Mouse (Mus musculus) kidney, postnatal 14 days (tissue): ENCODE data around the gene Gm20388.

ENCODE experiments used
- DNase-seq: peaks from one replicate; pipeline ENCODE4 v3.0.0; 2022; ENCODE audit warnings: mixed read lengths

The Gm20388 gene

DNA sequence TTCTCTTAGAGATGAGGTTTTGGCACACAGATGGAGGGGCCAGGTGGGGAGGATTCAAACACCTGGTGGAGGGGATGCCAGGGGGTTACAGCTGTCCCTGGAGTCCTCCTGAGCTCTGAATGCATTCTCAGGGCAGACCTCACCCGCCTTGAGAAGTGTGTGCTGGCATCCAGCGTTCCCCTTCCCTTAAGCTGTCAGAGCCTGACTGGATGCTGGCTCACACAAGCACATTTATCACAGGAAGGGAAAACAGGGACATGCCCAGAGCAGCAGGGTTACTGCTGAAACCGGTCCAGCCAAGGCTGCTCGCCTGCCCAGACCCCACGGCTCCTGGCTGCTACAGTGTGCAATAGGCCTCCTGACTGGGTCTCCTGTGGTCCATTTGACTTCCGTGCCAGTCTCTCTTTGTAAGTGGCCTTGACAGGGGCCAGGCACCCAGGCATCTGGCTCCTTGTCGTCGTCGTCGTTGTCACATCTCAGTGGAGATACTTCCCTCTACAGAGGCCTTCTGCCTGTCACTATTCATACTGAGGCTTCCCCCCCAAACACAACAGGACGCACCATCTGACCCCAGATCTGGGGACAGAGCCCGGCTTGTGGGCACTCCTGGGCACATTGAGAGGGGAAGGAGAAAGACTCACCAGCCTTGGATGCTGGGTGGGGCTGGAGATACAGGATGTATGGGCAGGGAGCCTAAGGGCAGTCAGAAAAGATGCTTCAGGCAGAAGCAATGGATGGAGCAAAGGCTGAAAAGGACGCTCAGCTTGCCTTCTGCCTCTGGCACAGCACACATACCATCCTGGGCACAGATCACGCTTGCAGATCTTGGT lies 2810.4 kb downstream of the Gm20388 start:
- no peak for DNase-seq

DNA sequence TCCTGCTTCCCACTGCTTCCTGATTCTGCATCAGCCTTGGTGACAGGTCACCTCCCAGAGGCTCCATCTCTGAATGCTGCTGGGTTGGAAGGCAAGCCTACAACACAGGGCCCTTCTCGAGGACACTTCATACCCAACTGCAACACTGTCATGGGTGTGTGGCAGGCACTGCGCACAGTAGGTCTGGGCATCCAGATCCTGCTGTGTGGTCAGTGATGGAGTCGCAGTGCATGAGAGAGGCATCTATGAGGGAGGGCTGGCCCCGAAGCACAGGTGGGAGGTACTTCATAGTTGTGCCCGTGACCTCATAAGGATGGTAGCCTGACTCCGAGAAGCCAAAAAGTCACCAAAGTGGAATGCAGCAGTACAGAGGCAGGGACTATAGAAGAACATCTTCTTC lies 2814.5 kb downstream of the Gm20388 start:
- no peak for DNase-seq

GRCm38 (mm10) chr8:122726789-122727188 lies 2816.1 kb downstream of the Gm20388 start:
- no peak for DNase-seq

DNA sequence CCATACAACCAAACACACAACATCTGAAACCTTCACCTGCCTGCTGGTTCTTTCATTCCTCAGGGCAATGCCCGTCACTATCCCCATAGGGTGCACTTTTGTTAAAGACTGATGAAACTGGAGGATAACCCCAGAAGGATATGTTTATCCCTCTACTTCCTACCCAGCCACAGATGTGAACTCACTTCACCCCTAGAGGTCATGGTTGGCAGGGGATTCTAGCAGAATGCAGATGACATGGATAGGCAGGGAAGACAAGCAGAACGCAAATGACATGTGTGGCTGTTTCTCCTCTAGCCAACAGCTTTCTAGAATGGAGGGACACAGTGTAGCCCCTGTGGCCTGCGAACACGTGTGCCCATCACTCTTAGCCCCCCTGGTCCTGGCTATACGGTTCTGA lies 2816.8 kb downstream of the Gm20388 start:
- no peak for DNase-seq

DNA sequence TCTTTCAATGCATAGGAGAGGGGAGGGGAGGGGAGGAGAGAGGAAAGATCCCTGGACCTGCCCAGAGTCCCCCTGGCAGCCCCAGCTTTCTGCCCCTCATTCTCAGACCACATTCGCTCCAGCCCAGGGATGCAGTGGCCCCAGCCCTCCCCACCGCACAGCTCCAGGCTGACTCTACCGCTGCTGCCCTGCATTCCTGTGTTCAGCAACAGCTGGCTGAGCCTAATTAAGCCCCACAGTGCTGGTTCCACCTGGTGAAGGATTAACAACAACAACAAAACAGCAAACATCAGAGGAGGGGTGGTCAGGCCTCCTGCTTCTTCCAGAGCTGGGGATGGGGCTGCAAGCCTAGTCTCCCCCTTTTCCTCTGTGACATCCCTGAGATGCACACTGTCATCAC lies 2818.0 kb downstream of the Gm20388 start:
- no peak for DNase-seq

GRCm38 (mm10) chr8:122735110-122735509 lies 2824.5 kb downstream of the Gm20388 start:
- no peak for DNase-seq

GRCm38 (mm10) chr8:122735542-122736473 lies 2825.2 kb downstream of the Gm20388 start:
- no peak for DNase-seq

DNA sequence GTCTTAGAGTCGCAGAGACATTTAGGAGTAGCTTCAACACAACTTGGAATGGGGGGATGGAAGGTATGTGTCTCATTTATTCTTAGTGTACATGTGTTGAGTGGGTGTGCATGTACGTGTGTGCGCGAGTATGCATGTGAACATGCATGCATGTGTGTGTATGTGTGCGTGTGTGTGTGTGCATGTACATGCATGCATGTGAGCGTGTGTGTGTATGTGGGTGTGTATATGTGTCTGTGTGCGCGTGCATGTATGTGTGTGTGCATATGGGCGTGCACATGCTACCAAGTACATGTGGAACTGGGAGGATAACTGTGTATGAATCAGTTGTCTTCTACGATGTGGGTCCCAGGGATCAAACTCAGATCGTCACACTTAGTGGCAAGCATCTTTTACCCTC lies 2826.0 kb downstream of the Gm20388 start:
- no peak for DNase-seq

GRCm38 (mm10) chr8:122737071-122737470 lies 2826.4 kb downstream of the Gm20388 start:
- DNase-seq = no peak

DNA sequence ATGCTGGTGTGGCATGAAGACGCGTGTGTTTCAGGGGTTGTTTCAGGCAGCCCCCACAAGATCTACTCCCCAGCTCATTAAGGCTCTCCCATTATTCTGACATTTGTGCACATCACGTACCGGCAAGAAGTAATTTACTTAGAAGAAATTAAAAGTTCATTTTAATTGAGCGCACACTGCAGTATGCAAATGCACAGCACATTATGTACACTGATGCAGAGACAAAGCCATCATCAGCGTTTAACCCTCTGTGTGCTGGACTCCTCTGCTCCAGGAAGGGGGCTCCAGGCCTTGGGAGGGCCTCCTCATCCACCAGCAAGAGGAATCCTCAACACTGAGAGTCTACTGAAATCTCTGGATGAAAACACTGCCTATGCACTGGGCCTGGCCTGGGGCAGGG lies 2827.2 kb downstream of the Gm20388 start:
- no peak for DNase-seq

- no peak for DNase-seq
These were observed 2828.6 kb downstream of the Gm20388 start for GRCm38 (mm10) chr8:122739102-122739725.

DNA sequence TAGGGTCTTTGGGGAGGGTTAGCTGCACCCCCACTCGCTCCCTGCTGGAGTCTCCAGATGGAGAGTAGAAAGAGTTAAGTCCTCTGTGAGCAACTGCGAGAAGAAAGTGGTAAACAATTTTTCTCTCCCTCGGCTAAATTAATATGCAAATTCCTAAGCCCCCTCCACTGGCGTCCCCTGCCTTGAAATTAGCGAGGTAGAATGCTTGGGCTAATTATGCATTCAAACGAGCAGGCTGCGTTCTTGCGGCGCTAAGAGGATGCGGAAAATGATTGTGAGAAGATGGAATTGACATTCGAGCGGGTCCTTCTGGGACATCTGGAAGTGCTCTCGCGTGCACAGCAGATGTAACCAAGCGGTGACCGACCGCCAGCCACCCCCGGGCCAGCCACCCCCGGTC lies 2831.8 kb downstream of the Gm20388 start:
- DNase-seq = no peak

DNA sequence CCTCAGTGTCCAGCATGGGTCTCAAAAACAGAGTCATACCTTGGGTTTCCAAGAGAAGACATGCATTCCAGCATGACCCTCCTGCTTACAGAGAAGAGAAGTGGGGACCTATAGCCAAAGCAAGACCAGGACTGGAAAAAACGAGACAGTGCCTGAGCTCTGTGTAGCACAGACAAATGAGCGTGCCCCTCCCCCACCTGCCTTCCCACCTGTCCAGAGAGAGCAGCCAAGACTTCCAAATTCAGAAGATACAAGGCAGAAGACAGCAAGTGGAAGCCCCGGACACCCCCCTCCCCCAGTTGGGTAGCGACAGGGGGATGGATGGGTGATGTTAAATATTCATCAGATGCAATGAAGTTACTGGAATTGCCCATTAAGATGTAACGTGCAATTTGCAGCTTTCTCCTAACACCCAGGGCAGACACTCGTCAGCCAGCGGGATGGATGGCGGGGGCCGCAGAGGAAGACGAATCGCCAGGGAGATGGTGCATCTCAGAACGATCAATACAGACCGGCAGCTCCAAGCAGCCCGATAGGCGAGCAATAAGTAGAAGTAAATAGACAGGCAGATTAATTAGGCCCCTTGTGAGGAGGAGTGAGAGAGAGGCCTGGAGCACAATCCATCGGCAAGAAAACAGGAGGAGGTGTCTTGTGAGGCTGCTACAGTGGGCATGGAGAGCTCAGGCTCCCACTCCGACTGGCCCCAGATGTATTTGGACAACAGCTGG lies 2834.5 kb downstream of the Gm20388 start:
- DNase-seq = no peak

GRCm38 (mm10) chr8:122745750-122746275 lies 2835.2 kb downstream of the Gm20388 start:
- no peak for DNase-seq

- no peak for DNase-seq
These were observed 2835.8 kb downstream of the Gm20388 start for GRCm38 (mm10) chr8:122746439-122746838.

- no peak for DNase-seq
These were observed 2837.2 kb downstream of the Gm20388 start for GRCm38 (mm10) chr8:122747825-122748224.

GRCm38 (mm10) chr8:122749333-122749958 lies 2838.8 kb downstream of the Gm20388 start:
- no peak for DNase-seq

- no peak for DNase-seq
These were observed 2840.7 kb downstream of the Gm20388 start for GRCm38 (mm10) chr8:122751342-122751741.

DNA sequence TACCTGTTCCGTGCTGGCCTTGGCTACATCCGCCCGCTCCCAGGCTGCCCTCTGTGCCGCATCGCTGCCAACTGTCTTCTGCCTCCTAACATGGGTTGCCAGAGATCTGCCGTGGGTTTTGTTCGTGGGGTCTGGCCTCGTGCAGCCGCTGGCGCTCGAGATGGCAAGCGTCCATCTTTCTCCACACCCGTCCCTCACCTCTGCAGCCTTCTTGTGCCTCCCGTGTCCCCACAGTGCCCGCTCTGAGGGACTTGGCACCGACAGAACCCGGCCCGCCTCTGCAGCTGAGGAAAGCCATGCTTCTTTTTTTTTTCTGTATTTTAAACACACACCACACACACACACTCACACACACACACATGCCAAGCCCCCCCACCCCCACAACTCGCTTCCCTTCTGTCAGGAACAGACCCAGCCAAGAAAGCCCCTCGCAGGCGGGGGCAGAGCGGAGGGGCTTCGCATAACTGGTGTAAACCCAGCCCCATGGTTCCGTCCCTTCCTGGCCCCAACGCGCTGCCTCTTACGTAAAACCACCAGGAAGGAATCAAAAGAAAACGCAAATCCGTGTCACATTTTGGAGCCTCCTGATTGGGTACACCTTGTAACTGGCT lies 2841.6 kb downstream of the Gm20388 start:
- no peak for DNase-seq

DNA sequence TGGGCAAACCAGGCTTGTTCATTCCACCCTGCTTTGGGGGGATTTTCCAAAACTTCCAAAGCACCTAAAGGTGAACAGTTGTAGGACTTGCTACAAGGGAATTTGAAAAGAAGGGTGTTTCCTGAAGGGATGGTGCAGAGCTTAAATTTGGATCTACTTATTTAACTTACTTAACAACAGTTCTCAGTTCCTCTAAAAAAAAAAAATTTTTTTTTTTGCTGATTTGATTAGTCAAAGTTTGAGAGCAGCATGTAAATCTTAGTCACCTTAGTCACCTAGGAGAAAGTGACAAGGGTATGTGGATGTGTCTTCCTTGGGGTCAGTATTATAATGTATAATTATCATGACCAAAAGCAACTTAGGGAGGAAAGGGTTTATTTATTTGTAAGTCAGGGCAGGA lies 2848.0 kb downstream of the Gm20388 start:
- DNase-seq = no peak

GRCm38 (mm10) chr8:122760116-122760515 lies 2849.5 kb downstream of the Gm20388 start:
- no peak for DNase-seq
